ENCODE assay signal across 14 mouse cellular contexts in the genomic region with DNA sequence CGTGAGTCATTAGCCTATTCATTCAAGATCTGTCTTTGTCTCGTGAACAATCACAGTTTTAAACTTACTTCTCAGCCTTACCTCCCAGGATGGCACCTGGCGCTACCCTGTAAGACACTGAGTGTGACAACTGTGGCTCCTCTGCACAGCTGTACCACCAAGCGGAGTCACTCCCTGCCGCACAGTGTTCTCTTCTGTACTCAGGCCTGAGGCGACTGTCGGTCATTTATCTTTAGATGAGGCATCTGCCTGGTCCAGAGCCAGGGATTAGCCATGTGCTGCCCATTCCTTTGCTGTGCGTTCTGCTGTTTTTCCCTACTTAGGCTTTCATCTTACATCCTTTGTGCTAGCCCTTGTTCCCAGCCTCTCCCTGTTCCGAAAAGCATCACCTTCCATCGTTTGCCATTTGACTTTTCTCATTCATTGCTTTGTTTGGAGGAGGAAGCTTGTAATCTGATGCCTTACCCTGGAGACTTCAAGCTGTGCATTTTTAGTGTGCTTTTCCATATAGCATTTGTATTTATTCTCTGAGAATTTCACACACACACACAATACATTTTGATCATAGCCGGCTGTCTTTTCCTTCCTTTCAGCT. TPM values are rescaled to one million over a fixed set of nuclear protein-coding genes. Genes with fewer than 3 reads are reported as not detected.
DNase-seq lines count a peak whose midpoint lies in the region; ATAC-seq and TF ChIP-seq lines count a peak whose summit lies in the region.
"Had no signal": no experiment of that assay in that cellular context is flagged by ENCODE, and none has a peak within 500 bp of the region (broad histone marks: within the 10 kb centered on the region; RNA-seq: fewer than 3 reads in every experiment).

No protein-coding gene starts in this region.

- WGBS in forebrain, embryonic 14.5 days = 14% methylated on average over 11 of the region's 11 CpGs
- WGBS in forebrain, postnatal 0 days = 19% methylated on average over 11 of the region's 11 CpGs
- WGBS in embryonic facial prominence, embryonic 10.5 days = 50% methylated on average over 11 of the region's 11 CpGs
- 21% methylated on average over 11 of the region's 11 CpGs for WGBS in midbrain, embryonic 12.5 days

- H3K27ac ChIP-seq in forebrain, embryonic 14.5 days (ENCODE audit: low read depth, low read length) = no peak overlapping the region
- H3K27ac ChIP-seq in forebrain, postnatal 0 days (ENCODE audit: low read depth, low read length) = no peak overlapping the region
- no peak overlapping the region for H3K27ac ChIP-seq in ES-E14 (ENCODE audit: insufficient read depth, low read depth, low read length, poor library complexity, severe bottlenecking)
- H3K27ac ChIP-seq in embryonic facial prominence, embryonic 10.5 days (replicated peaks) = peak overlapping the region; percentile 16; the same call in 1 of the 2 replicates
- H3K27ac ChIP-seq in midbrain, embryonic 12.5 days (replicated peaks) = no peak overlapping the region
- H3K27ac ChIP-seq: macrophage had no signal

- H3K9me3 ChIP-seq in forebrain, embryonic 14.5 days (replicated peaks; ENCODE audit: control insufficient read depth, low read length) = no peaks in the 10 kb centered on the region
- no peaks in the 10 kb centered on the region for H3K9me3 ChIP-seq in forebrain, postnatal 0 days (ENCODE audit: low read length)
- H3K9me3 ChIP-seq in ES-E14 (ENCODE audit: control insufficient read depth, insufficient read depth, low read depth, low read length) = no peaks in the 10 kb centered on the region
- no peaks in the 10 kb centered on the region for H3K9me3 ChIP-seq in embryonic facial prominence, embryonic 10.5 days
- H3K9me3 ChIP-seq in midbrain, embryonic 12.5 days = no peaks in the 10 kb centered on the region

- no peak overlapping the region for H3K9ac ChIP-seq in forebrain, embryonic 14.5 days (ENCODE audit: low read length)
- H3K9ac ChIP-seq in forebrain, postnatal 0 days = no peak overlapping the region
- 0 out of 2 replicates have a peak overlapping the region, but pooled peaks have one; percentile 15 for H3K9ac ChIP-seq in ES-E14 (ENCODE audit: insufficient read depth, low read depth, low read length, poor library complexity, severe bottlenecking)
- no peak overlapping the region for H3K9ac ChIP-seq in midbrain, embryonic 12.5 days (replicated peaks)

- H3K36me3 ChIP-seq in forebrain, embryonic 14.5 days (ENCODE audit: control insufficient read depth, insufficient read depth, low read length) = no peaks in the 10 kb centered on the region
- no peaks in the 10 kb centered on the region for H3K36me3 ChIP-seq in forebrain, postnatal 0 days (ENCODE audit: insufficient read depth)
- no peaks in the 10 kb centered on the region for H3K36me3 ChIP-seq in ES-E14 (ENCODE audit: control insufficient read depth, insufficient read depth, low read length, poor library complexity, severe bottlenecking)
- no peaks in the 10 kb centered on the region for H3K36me3 ChIP-seq in embryonic facial prominence, embryonic 10.5 days (replicated peaks)
- H3K36me3 ChIP-seq in midbrain, embryonic 12.5 days = no peaks in the 10 kb centered on the region

- no peak overlapping the region for H3K4me2 ChIP-seq in forebrain, embryonic 14.5 days (ENCODE audit: low read length)
- H3K4me2 ChIP-seq in forebrain, postnatal 0 days (ENCODE audit: low read depth) = no peak overlapping the region
- H3K4me2 ChIP-seq in midbrain, embryonic 12.5 days (replicated peaks) = no peak overlapping the region

- no peaks in the 10 kb centered on the region for H3K4me1 ChIP-seq in forebrain, embryonic 14.5 days (ENCODE audit: control insufficient read depth, insufficient read depth, low read length)
- no peaks in the 10 kb centered on the region for H3K4me1 ChIP-seq in forebrain, postnatal 0 days (ENCODE audit: insufficient read depth)
- H3K4me1 ChIP-seq in ES-E14 (ENCODE audit: control insufficient read depth in 2 of 2, insufficient read depth in 2 of 2, low read length in 2 of 2, poor library complexity in 1 of 2) = peaks cover 0 to 3% of the 10 kb centered on the region in 2 experiments; a peak in 2 of 4 replicates
- peaks cover 7% of the 10 kb centered on the region for H3K4me1 ChIP-seq in embryonic facial prominence, embryonic 10.5 days
- peaks cover 5% of the 10 kb centered on the region; the same call in 1 of the 2 replicates for H3K4me1 ChIP-seq in midbrain, embryonic 12.5 days

- DNase-seq in forebrain, embryonic 14.5 days (ENCODE audit: low spot score) = peak; percentile 14
- DNase-seq in forebrain, postnatal 0 days = no peak
- peak; percentile 36 for DNase-seq in ES-E14 (ENCODE audit: low read depth, low spot score)
- DNase-seq in embryonic facial prominence, embryonic 10.5 days (ENCODE audit: low spot score) = peak; percentile 21
- DNase-seq in kidney, adult 11 months = no peak
- no peak for DNase-seq in cerebellum, adult 8-10 months
- no peak for DNase-seq in cerebellum, adult 9-10 months
- DNase-seq: cerebellum, adult 11-12 months; gastrocnemius, postnatal 36 days; heart, postnatal 36 days; kidney, postnatal 36 days had no signal

- no peak for TF ChIP-seq CTCF in forebrain, postnatal 0 days (IDR thresholded peaks at IDR 0.05; ENCODE audit: low read depth)

- H3K4me3 ChIP-seq in forebrain, embryonic 14.5 days (ENCODE audit: low read depth, low read length) = no peak overlapping the region
- H3K4me3 ChIP-seq in forebrain, postnatal 0 days (ENCODE audit: low read depth, low read length) = no peak overlapping the region
- no peak overlapping the region for H3K4me3 ChIP-seq in ES-E14 (ENCODE audit: insufficient read depth in 1 of 2, low read depth in 1 of 2, low read length in 2 of 2, poor library complexity in 1 of 2, severe bottlenecking in 1 of 2)
- H3K4me3 ChIP-seq in embryonic facial prominence, embryonic 10.5 days = no peak overlapping the region
- no peak overlapping the region for H3K4me3 ChIP-seq in midbrain, embryonic 12.5 days

- ATAC-seq in forebrain, embryonic 14.5 days = no peak
- no peak for ATAC-seq in forebrain, postnatal 0 days
- ATAC-seq in midbrain, embryonic 12.5 days (ENCODE audit: low FRiP score, low read depth) = peak; percentile 73

- in situ Hi-C loops in ES-E14 (cut with MboI; ENCODE audit: low sequenced_read_pairs in 2 of 2, unreplicated experiment in 2 of 2) = no loop called here

- no peaks in the 10 kb centered on the region for H3K27me3 ChIP-seq in forebrain, embryonic 14.5 days (replicated peaks; ENCODE audit: control insufficient read depth, insufficient read depth, low read length)
- H3K27me3 ChIP-seq in forebrain, postnatal 0 days (ENCODE audit: insufficient read depth, low read length) = no peaks in the 10 kb centered on the region
- H3K27me3 ChIP-seq in embryonic facial prominence, embryonic 10.5 days (replicated peaks; ENCODE audit: low read depth, poor library complexity, severe bottlenecking) = no peaks in the 10 kb centered on the region
- no peaks in the 10 kb centered on the region for H3K27me3 ChIP-seq in midbrain, embryonic 12.5 days

TF ChIP-seq in ES-E14, 5 proteins besides CTCF, POLR2A, EP300 and RAD21:
- no peak for TF ChIP-seq ZNF384 (IDR thresholded peaks at IDR 0.05; ENCODE audit: low read depth, low read length)
- no peak for TF ChIP-seq ZC3H11A (IDR thresholded peaks at IDR 0.05; ENCODE audit: borderline replicate concordance, low read depth, low read length)
- TF ChIP-seq HCFC1 (IDR thresholded peaks at IDR 0.05; ENCODE audit: borderline replicate concordance, insufficient read depth, low read length) = no peak
- TF ChIP-seq MAFK (IDR thresholded peaks at IDR 0.05; ENCODE audit: insufficient read depth, low read depth, low read length) = no peak
- TF ChIP-seq CHD2 (IDR thresholded peaks at IDR 0.05; ENCODE audit: low read depth, low read length) = no peak

RNA-seq across cellular contexts. Expression of a gene that starts 2.1 kb away (rescaled TPM):
- 0.14 and 0.96 TPM in 2 replicates for polyA plus RNA-seq in forebrain, embryonic 14.5 days (2014; fragmentation: Nextera tagmentation; extraction: Ambion mirVana)
- 0.62 and 1.6 TPM in 2 replicates for total RNA-seq in forebrain, postnatal 0 days (2014; rRNA removed)
- polyA plus RNA-seq in forebrain, postnatal 0 days (2015; fragmentation: Nextera tagmentation; extraction: Ambion mirVana) = 1.0 TPM in 2 replicates
- 0.36 and 0.48 TPM in 2 replicates for total RNA-seq in ES-E14 (2012; rRNA removed)
- polyA plus RNA-seq in embryonic facial prominence, embryonic 10.5 days (2016; fragmentation: Nextera tagmentation; extraction: Ambion mirVana) = not detected in 2 replicates
- 0.47 and 0.50 TPM in 2 replicates for polyA plus RNA-seq in midbrain, embryonic 12.5 days (2016; fragmentation: Nextera tagmentation; extraction: Ambion mirVana)
- polyA plus RNA-seq: macrophage had no signal

RNA-seq across cellular contexts. Expression of a gene that starts 21.9 kb away (rescaled TPM):
- not detected in 2 replicates for polyA plus RNA-seq in forebrain, embryonic 14.5 days (2014; fragmentation: Nextera tagmentation; extraction: Ambion mirVana)
- not detected in 2 replicates for total RNA-seq in forebrain, postnatal 0 days (2014; rRNA removed)
- 0.09 TPM in 1 of 2 replicates, not detected in the other for polyA plus RNA-seq in forebrain, postnatal 0 days (2015; fragmentation: Nextera tagmentation; extraction: Ambion mirVana)
- total RNA-seq in ES-E14 (2012; rRNA removed) = not detected in 2 replicates
- polyA plus RNA-seq in embryonic facial prominence, embryonic 10.5 days (2016; fragmentation: Nextera tagmentation; extraction: Ambion mirVana) = not detected in 2 replicates
- 0.14 TPM in 1 of 2 replicates, not detected in the other for polyA plus RNA-seq in midbrain, embryonic 12.5 days (2016; fragmentation: Nextera tagmentation; extraction: Ambion mirVana)
- total RNA-seq: gastrocnemius, postnatal 36 days; heart, postnatal 36 days; left cerebral cortex, postnatal 14 days had no signal
- polyA plus RNA-seq: macrophage had no signal

RNA-seq across cellular contexts. Expression of a gene that starts 45.3 kb away (rescaled TPM):
- 0.47 and 0.57 TPM in 2 replicates for polyA plus RNA-seq in forebrain, embryonic 14.5 days (2014; fragmentation: Nextera tagmentation; extraction: Ambion mirVana)
- total RNA-seq in forebrain, postnatal 0 days (2014; rRNA removed) = 1.8 and 2.2 TPM in 2 replicates
- 3.0 and 3.8 TPM in 2 replicates for polyA plus RNA-seq in forebrain, postnatal 0 days (2015; fragmentation: Nextera tagmentation; extraction: Ambion mirVana)
- 0.36 TPM in 1 of 2 replicates, not detected in the other for total RNA-seq in ES-E14 (2012; rRNA removed)
- not detected in 2 replicates for polyA plus RNA-seq in embryonic facial prominence, embryonic 10.5 days (2016; fragmentation: Nextera tagmentation; extraction: Ambion mirVana)
- polyA plus RNA-seq in midbrain, embryonic 12.5 days (2016; fragmentation: Nextera tagmentation; extraction: Ambion mirVana) = 0.16 and 0.34 TPM in 2 replicates
- polyA plus RNA-seq: macrophage had no signal

Comparison
In these comparisons a context has a peak if more than half of its experiments do, and no peak if none do; other contexts are left out.
1. DNase-seq: peak in forebrain, embryonic 14.5 days (single experiment), ES-E14 (single experiment) and embryonic facial prominence, embryonic 10.5 days (single experiment); none in forebrain, postnatal 0 days (single experiment), kidney, adult 11 months (single experiment), cerebellum, adult 8-10 months (single experiment) and cerebellum, adult 9-10 months (single experiment).